Mouse (Mus musculus) lung, adult 2 months (tissue): ENCODE data around the gene Vps37c.

Experiments
- CTCF ChIP-seq: fragments of 200-500 bp; IDR thresholded peaks from 2 replicates; pipeline ENCODE4 v1.5.1; 2011; ENCODE audit warnings: mild to moderate bottlenecking, low read length, control low read depth; ENCODE audit not compliant: insufficient read depth
- POLR2A ChIP-seq: fragments of 200-500 bp; IDR thresholded peaks from 2 replicates; pipeline ENCODE4 v1.6.1; 2011; ENCODE audit warnings: low read depth, mild to moderate bottlenecking, control low read depth, low read length, borderline replicate concordance; ENCODE audit errors: extremely low read depth

- TF ChIP-seq CTCF (no peak), POLR2A (no peak)
Observed at GRCm38 (mm10) chr19:10685081-10685480, 3.5 kb upstream of the Vps37c start.
